Mouse (Mus musculus): ENCODE data around the gene Fchsd2.

DNA sequence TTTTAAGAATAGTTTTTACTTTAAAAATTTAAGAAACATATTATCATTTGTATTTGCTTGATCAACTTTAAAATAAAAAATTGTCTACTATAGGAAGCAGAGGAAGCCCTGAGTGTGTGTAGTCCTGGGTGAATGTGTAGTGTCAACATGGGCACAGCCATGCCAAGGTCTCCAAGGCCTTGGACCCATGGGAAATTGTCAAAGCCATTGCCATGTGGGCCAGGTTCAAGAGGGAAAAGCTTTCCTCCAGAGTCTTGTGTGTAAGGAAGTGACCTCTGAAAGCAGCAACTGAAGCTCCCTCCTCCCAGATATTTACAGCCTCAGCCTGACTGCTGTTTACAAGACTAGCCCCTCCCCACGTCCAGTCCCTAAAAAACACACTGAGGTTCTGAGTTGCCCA is 136.7 kb downstream of the Fchsd2 start:
- TF ChIP-seq POLR2A (IDR thresholded peaks at IDR 0.05; ENCODE audit: extremely low read depth, insufficient read depth, low read length) (no peak), CTCF (IDR thresholded peaks at IDR 0.05; ENCODE audit: extremely low read depth, insufficient read depth, low read length) (no peak)
